Mouse (Mus musculus): ENCODE results near the gene Hmgb1.

- TF ChIP-seq CTCF (IDR thresholded peaks at IDR 0.05; ENCODE audit: extremely low read depth, insufficient read depth, insufficient read length, insufficient replicate concordance) (no peak), POLR2A (IDR thresholded peaks at IDR 0.05; ENCODE audit: low read depth, low read length) (no peak)
Measured at GRCm38 (mm10) chr5:149182186-149182870, 2.0 kb downstream of the Hmgb1 start.
